Mouse (Mus musculus) CH12.LX (cell line): ENCODE data around the gene Ccdc28b. TPM values are rescaled to one million over a fixed set of nuclear protein-coding genes. Genes with fewer than 3 reads are reported as not detected.

Experiments used
- DNase-seq: peaks from one replicate; pipeline ENCODE4 v3.0.0-alpha.2; 2013; ENCODE audit errors: extremely low read depth
- H3K27ac ChIP-seq: 2 replicates; pipeline ENCODE4 v1.5.1; 2012; ENCODE audit warnings: low read depth, mild to moderate bottlenecking, control low read depth, moderate library complexity; ENCODE audit not compliant: insufficient read depth
- H3K27me3 ChIP-seq: replicated peaks from 2 replicates; pipeline ENCODE3; 2012; ENCODE audit warnings: inconsistent platforms
- H3K36me3 ChIP-seq, 2 experiments: replicated peaks in 1 of 2; 2 replicates each; pipeline versions ENCODE3 to v1.6.1; 2012; ENCODE audit warnings: inconsistent platforms in 1 of 2, low read length in 1 of 2, mild to moderate bottlenecking in 1 of 2, mixed read lengths in 1 of 2, moderate library complexity in 1 of 2; ENCODE audit not compliant: control insufficient read depth in 1 of 2, insufficient read depth in 1 of 2
- H3K4me1 ChIP-seq, 2 experiments: 2 replicates each; pipeline ENCODE4 v1.6.1; 2012; ENCODE audit warnings: inconsistent platforms in 1 of 2, moderate library complexity in 1 of 2; ENCODE audit not compliant: insufficient read depth in 2 of 2, control insufficient read depth in 1 of 2
- H3K4me2 ChIP-seq: 2 replicates; pipeline ENCODE4 v1.6.1; 2012; ENCODE audit warnings: low read depth, mild to moderate bottlenecking, control low read depth; ENCODE audit not compliant: poor library complexity, insufficient read depth, severe bottlenecking
- H3K4me3 ChIP-seq, 3 experiments: fragments of 150-350 bp in 1 of 3; sonication (generic) in 1 of 3; replicated peaks in 1 of 3; 2 replicates each; pipeline versions ENCODE3 to v1.5.1; 2011 to 2012; ENCODE audit warnings: low read depth in 2 of 3, low read length in 2 of 3, mild to moderate bottlenecking in 2 of 3, moderate library complexity in 2 of 3, control low read depth in 1 of 3, improper control_type of control experiment in 1 of 3, inconsistent platforms in 1 of 3, mixed read lengths in 1 of 3; ENCODE audit not compliant: poor library complexity in 1 of 3
- H3K79me2 ChIP-seq: replicated peaks from 2 replicates; pipeline ENCODE4 v1.6.1; 2012; ENCODE audit warnings: mild to moderate bottlenecking, moderate library complexity; ENCODE audit not compliant: control insufficient read depth, poor library complexity, insufficient read depth, severe bottlenecking; ENCODE audit errors: extremely low read depth
- H3K9ac ChIP-seq: 2 replicates; pipeline ENCODE4 v1.6.1; 2012; ENCODE audit warnings: low read depth, mild to moderate bottlenecking, control low read depth, moderate library complexity; ENCODE audit not compliant: insufficient read depth
- H3K9me3 ChIP-seq: replicated peaks from 2 replicates; pipeline ENCODE3; 2012; ENCODE audit warnings: low read length, inconsistent platforms, mixed read lengths
- BHLHE40 ChIP-seq: IDR thresholded peaks from 2 replicates; pipeline ENCODE4 v1.6.1; 2011; ENCODE audit warnings: mild to moderate bottlenecking, low read depth, low read length, improper control_type of control experiment
- CHD1 ChIP-seq: IDR thresholded peaks from 2 replicates; pipeline ENCODE4 v1.6.1; 2012; ENCODE audit warnings: low read depth, low read length, improper control_type of control experiment, inconsistent platforms
- CHD2 ChIP-seq: IDR thresholded peaks from 2 replicates; pipeline ENCODE4 v1.6.1; 2011; ENCODE audit warnings: low read length, improper control_type of control experiment
- CTCF ChIP-seq, 2 experiments: IDR thresholded peaks in 1 of 2; conservative IDR thresholded peaks in 1 of 2; 2 replicates each; pipeline ENCODE4 v1.5.1; 2011 to 2012; ENCODE audit warnings: low read depth in 2 of 2, low read length in 2 of 2, improper control_type of control experiment in 1 of 2, inconsistent platforms in 1 of 2, mild to moderate bottlenecking in 1 of 2, moderate library complexity in 1 of 2
- E2F4 ChIP-seq: IDR thresholded peaks from 2 replicates; pipeline ENCODE4 v1.6.1; 2011; ENCODE audit warnings: low read depth, low read length, improper control_type of control experiment; ENCODE audit not compliant: insufficient replicate concordance
- ELF1 ChIP-seq: IDR thresholded peaks from 2 replicates; pipeline ENCODE4 v1.6.1; 2014; ENCODE audit warnings: low read depth, mild to moderate bottlenecking, inconsistent platforms, low read length, improper control_type of control experiment
- EP300 ChIP-seq: IDR thresholded peaks from 2 replicates; pipeline ENCODE4 v1.6.1; 2011; ENCODE audit warnings: low read length, improper control_type of control experiment
- ETS1 ChIP-seq: conservative IDR thresholded peaks from 2 replicates; pipeline ENCODE4 v1.6.1; 2012; ENCODE audit warnings: low read depth, mild to moderate bottlenecking, inconsistent platforms, low read length, improper control_type of control experiment, moderate library complexity
- GABPA ChIP-seq: IDR thresholded peaks from 2 replicates; pipeline ENCODE4 v1.6.1; 2012; ENCODE audit warnings: low read depth, low read length, improper control_type of control experiment, inconsistent platforms; ENCODE audit not compliant: insufficient replicate concordance
- HCFC1 ChIP-seq: IDR thresholded peaks from 2 replicates; pipeline ENCODE4 v1.6.1; 2012; ENCODE audit warnings: low read depth, mild to moderate bottlenecking, inconsistent platforms, low read length, improper control_type of control experiment
- IRF4 ChIP-seq: IDR thresholded peaks from 2 replicates; pipeline ENCODE4 v1.6.1; 2014; ENCODE audit warnings: low read depth, mild to moderate bottlenecking, inconsistent platforms, low read length, improper control_type of control experiment
- JUN ChIP-seq: IDR thresholded peaks from 2 replicates; pipeline ENCODE4 v1.6.1; 2011; ENCODE audit warnings: low read depth, mild to moderate bottlenecking, low read length, improper control_type of control experiment, moderate library complexity; ENCODE audit not compliant: insufficient read depth
- JUND ChIP-seq: conservative IDR thresholded peaks from 2 replicates; pipeline ENCODE4 v1.6.1; 2011; ENCODE audit warnings: low read depth, low read length, improper control_type of control experiment
- KAT2A ChIP-seq: IDR thresholded peaks from 2 replicates; pipeline ENCODE4 v1.6.1; 2012; ENCODE audit warnings: low read length, improper control_type of control experiment, inconsistent platforms; ENCODE audit not compliant: insufficient replicate concordance
- MAFK ChIP-seq: IDR thresholded peaks from 2 replicates; pipeline ENCODE4 v1.6.1; 2011; ENCODE audit warnings: low read length, improper control_type of control experiment; ENCODE audit not compliant: insufficient replicate concordance
- MAX ChIP-seq: IDR thresholded peaks from 2 replicates; pipeline ENCODE4 v1.6.1; 2011; ENCODE audit warnings: low read length, improper control_type of control experiment
- MAZ ChIP-seq: IDR thresholded peaks from 2 replicates; pipeline ENCODE4 v1.6.1; 2012; ENCODE audit warnings: low read depth, mild to moderate bottlenecking, inconsistent platforms, low read length, improper control_type of control experiment, moderate library complexity
- MEF2A ChIP-seq: IDR thresholded peaks from 2 replicates; pipeline ENCODE4 v1.6.1; 2014; ENCODE audit warnings: low read depth, mild to moderate bottlenecking, inconsistent platforms, low read length, improper control_type of control experiment, borderline replicate concordance
- MXI1 ChIP-seq: IDR thresholded peaks from 2 replicates; pipeline ENCODE4 v1.6.1; 2011; ENCODE audit warnings: mild to moderate bottlenecking, low read depth, low read length, improper control_type of control experiment
- MYC ChIP-seq: IDR thresholded peaks from 2 replicates; pipeline ENCODE4 v1.6.1; 2011; ENCODE audit warnings: low read depth, mild to moderate bottlenecking, improper control_type of control experiment, low read length
- NELFE ChIP-seq: IDR thresholded peaks from 2 replicates; pipeline ENCODE4 v1.6.1; 2011; ENCODE audit warnings: low read depth, low read length, improper control_type of control experiment
- NRF1 ChIP-seq: IDR thresholded peaks from 2 replicates; pipeline ENCODE4 v1.6.1; 2014; ENCODE audit warnings: low read depth, mild to moderate bottlenecking, inconsistent platforms, low read length, improper control_type of control experiment, moderate library complexity
- PAX5 ChIP-seq: IDR thresholded peaks from 2 replicates; pipeline ENCODE4 v1.6.1; 2012; ENCODE audit warnings: low read length, inconsistent platforms, mixed read lengths
- POLR2A ChIP-seq: IDR thresholded peaks from 2 replicates; pipeline ENCODE4 v1.6.1; 2011; ENCODE audit warnings: low read depth, mild to moderate bottlenecking, improper control_type of control experiment, low read length
- POLR2AphosphoS2 ChIP-seq: IDR thresholded peaks from 2 replicates; pipeline ENCODE4 v1.6.1; 2011; ENCODE audit warnings: low read depth, low read length, improper control_type of control experiment
- RAD21 ChIP-seq: IDR thresholded peaks from 2 replicates; pipeline ENCODE4 v1.6.1; 2011; ENCODE audit warnings: low read depth, mild to moderate bottlenecking, low read length, improper control_type of control experiment, moderate library complexity
- RCOR1 ChIP-seq: conservative IDR thresholded peaks from 2 replicates; pipeline ENCODE4 v1.6.1; 2012; ENCODE audit warnings: low read depth, mild to moderate bottlenecking, inconsistent platforms, low read length, improper control_type of control experiment
- SIN3A ChIP-seq: IDR thresholded peaks from 2 replicates; pipeline ENCODE4 v1.6.1; 2012; ENCODE audit warnings: low read length, improper control_type of control experiment, inconsistent platforms
- SMC3 ChIP-seq: IDR thresholded peaks from 2 replicates; pipeline ENCODE4 v1.6.1; 2011; ENCODE audit warnings: low read depth, low read length, improper control_type of control experiment
- TBP ChIP-seq: conservative IDR thresholded peaks from 2 replicates; pipeline ENCODE4 v1.6.1; 2011; ENCODE audit warnings: low read depth, low read length, improper control_type of control experiment
- TCF12 ChIP-seq: IDR thresholded peaks from 2 replicates; pipeline ENCODE4 v1.6.1; 2014; ENCODE audit warnings: low read depth, mild to moderate bottlenecking, inconsistent platforms, low read length, improper control_type of control experiment
- UBTF ChIP-seq: IDR thresholded peaks from 2 replicates; pipeline ENCODE4 v1.6.1; 2012; ENCODE audit warnings: low read depth, mild to moderate bottlenecking, inconsistent platforms, low read length, improper control_type of control experiment, moderate library complexity
- USF1 ChIP-seq: IDR thresholded peaks from 2 replicates; pipeline ENCODE4 v1.6.1; 2014; ENCODE audit warnings: low read depth, mild to moderate bottlenecking, inconsistent platforms, low read length, improper control_type of control experiment
- USF2 ChIP-seq: conservative IDR thresholded peaks from 2 replicates; pipeline ENCODE4 v1.6.1; 2011; ENCODE audit warnings: low read depth, low read length, improper control_type of control experiment
- ZC3H11A ChIP-seq: IDR thresholded peaks from 2 replicates; pipeline ENCODE4 v1.6.1; 2012; ENCODE audit warnings: low read depth, mild to moderate bottlenecking, inconsistent platforms, low read length, improper control_type of control experiment
- ZKSCAN1 ChIP-seq: IDR thresholded peaks from 2 replicates; pipeline ENCODE4 v1.6.1; 2012; ENCODE audit warnings: low read depth, inconsistent platforms, low read length, improper control_type of control experiment, borderline replicate concordance
- ZMIZ1 ChIP-seq: IDR thresholded peaks from 2 replicates; pipeline ENCODE4 v1.6.1; 2012; ENCODE audit warnings: low read depth, mild to moderate bottlenecking, inconsistent platforms, low read length, improper control_type of control experiment
- ZNF384 ChIP-seq: IDR thresholded peaks from 2 replicates; pipeline ENCODE4 v1.6.1; 2012; ENCODE audit warnings: low read depth, low read length, improper control_type of control experiment, inconsistent platforms
- dilution Hi-C: fragments of 300-500 bp; cut with MboI; formaldehyde crosslinking; loops from 2 replicates; pipeline ENCODE4 v1.14.3; 2020; ENCODE audit warnings: low sequenced_read_pairs; ENCODE audit not compliant: extremely low pct_unique_long_range_greater_than_20kb, extremely low pct_ligation_motif_present
- in situ Hi-C: fragments of 300-500 bp; cut with MboI; formaldehyde crosslinking; loops from 3 replicates; pipeline ENCODE4 v1.14.3; 2019; ENCODE audit warnings: low sequenced_read_pairs, low pct_ligation_motif_present, low pct_unique_long_range_greater_than_20kb, mixed read lengths
- polyA plus RNA-seq: library from polyadenylated mRNA; unstranded; fragments of >175 nt; gene quantifications from 2 replicates; pipeline ENCODE4 v1.2.1, GENCODE M21; 2012; ENCODE audit warnings: low read depth; ENCODE audit not compliant: insufficient read length
- total RNA-seq, 2 experiments: library from RNA; depleted of rRNA; stranded (reverse); fragments of 300-350 nt in 1 of 2; fragments of >200 nt in 1 of 2; gene quantifications; 2 replicates each; pipeline ENCODE4 v1.2.3; 2012 to 2014

Ccdc28b gene
- total and polyA plus RNA-seq, 3 experiments, result 24.0 to 28.0 (median 27.3) TPM

GRCm38 (mm10) chr4:129584370-129584769 lies 39.4 kb downstream of the Ccdc28b start:
- in situ Hi-C loops, result no loop called here
- Histone ChIP-seq H3K9me3 (no peaks in the 10 kb centered on the region), H3K36me3 (peaks cover 0 to 18% of the 10 kb centered on the region in 2 experiments), H3K4me1 (peaks cover 10 to 43% of the 10 kb centered on the region in 2 experiments), H3K27ac (peak overlapping the region; percentile 92), H3K4me3 (peak overlapping the region; percentile 51 to 69 (median 60)), H3K4me2 (peak overlapping the region; percentile 75), H3K27me3 (no peaks in the 10 kb centered on the region), H3K79me2 (peaks cover 8% of the 10 kb centered on the region), H3K9ac (peak overlapping the region; percentile 87)
- DNase-seq, result peak; percentile 86
- dilution Hi-C loops, result no loop called here
- peak; percentile 40; the same call in 1 of the 2 replicates for TF ChIP-seq RCOR1
- peak; percentile 74; the same call in 1 of the 2 replicates for TF ChIP-seq MYC
- TF ChIP-seq USF1, result no peak
- TF ChIP-seq NRF1, result 0 out of 2 replicates have a peak, but pooled peaks have one; percentile 39
- TF ChIP-seq IRF4, result peak; percentile 75
- TF ChIP-seq ELF1, result no peak
- TF ChIP-seq MAFK, result no peak
- no peak for TF ChIP-seq ZC3H11A
- no peak; the same call in 1 of the 2 replicates for TF ChIP-seq JUN
- TF ChIP-seq TCF12, result peak; percentile 73; the same call in 1 of the 2 replicates
- no peak for TF ChIP-seq ZMIZ1
- no peak for TF ChIP-seq PAX5
- peak; percentile 80; the same call in 1 of the 2 replicates for TF ChIP-seq MEF2A
- TF ChIP-seq POLR2AphosphoS2, result no peak
- TF ChIP-seq E2F4, result no peak
- TF ChIP-seq BHLHE40, result peak; percentile 41; the same call in 1 of the 2 replicates
- no peak; the same call in 1 of the 2 replicates for TF ChIP-seq MXI1
- TF ChIP-seq ZNF384, result peak; percentile 59
- TF ChIP-seq SIN3A, result peak; percentile 53
- TF ChIP-seq UBTF, result no peak
- no peak; the same call in 1 of the 2 replicates for TF ChIP-seq RAD21
- TF ChIP-seq EP300, result peak; percentile 77
- peak; percentile 50; the same call in 1 of the 2 replicates for TF ChIP-seq HCFC1
- TF ChIP-seq ZKSCAN1, result no peak
- TF ChIP-seq CHD1, result no peak
- no peak for TF ChIP-seq MAZ
- no peak for TF ChIP-seq JUND
- TF ChIP-seq ETS1, result peak; percentile 56
- 0 out of 2 replicates have a peak, but pooled peaks have one; percentile 35 for TF ChIP-seq NELFE
- peak; percentile 43; the same call in 1 of the 2 replicates for TF ChIP-seq POLR2A
- no peak for TF ChIP-seq KAT2A
- TF ChIP-seq TBP, result peak; percentile 78
- no peak for TF ChIP-seq SMC3
- TF ChIP-seq USF2, result no peak
- TF ChIP-seq CHD2, result peak; percentile 93
- no peak for TF ChIP-seq CTCF (conservative IDR thresholded peaks at IDR 0.05 in 1 of 2, IDR thresholded peaks at IDR 0.05 in 1 of 2; ENCODE audit: low read depth in 2 of 2, low read length in 2 of 2)
- TF ChIP-seq GABPA, result no peak
- no peak for TF ChIP-seq MAX
